Mouse (Mus musculus): ENCODE measurements around the gene Lypd9.

- TF ChIP-seq CTCF (IDR thresholded peaks at IDR 0.05; ENCODE audit: control insufficient read depth, insufficient read depth, low read length), result no peak
- no peak for TF ChIP-seq POLR2A (IDR thresholded peaks at IDR 0.05; ENCODE audit: borderline replicate concordance, control insufficient read depth, low read depth, low read length)
These were observed 52.6 kb downstream of the Lypd9 start for GRCm38 (mm10) chr11:58399985-58400645.

Measured in bone marrow, adult 2 months (tissue).